Mouse (Mus musculus): Measurements from ENCODE around the gene Gm10974. TPM values are rescaled to one million over a fixed set of nuclear protein-coding genes. Genes with fewer than 3 reads are reported as not detected.
A peak's percentile ranks its signal among the peaks of the same experiment; 100 is the strongest.

Gm10974 gene
- polyA plus RNA-seq, 1 experiment from 2014 or later = not detected

DNA sequence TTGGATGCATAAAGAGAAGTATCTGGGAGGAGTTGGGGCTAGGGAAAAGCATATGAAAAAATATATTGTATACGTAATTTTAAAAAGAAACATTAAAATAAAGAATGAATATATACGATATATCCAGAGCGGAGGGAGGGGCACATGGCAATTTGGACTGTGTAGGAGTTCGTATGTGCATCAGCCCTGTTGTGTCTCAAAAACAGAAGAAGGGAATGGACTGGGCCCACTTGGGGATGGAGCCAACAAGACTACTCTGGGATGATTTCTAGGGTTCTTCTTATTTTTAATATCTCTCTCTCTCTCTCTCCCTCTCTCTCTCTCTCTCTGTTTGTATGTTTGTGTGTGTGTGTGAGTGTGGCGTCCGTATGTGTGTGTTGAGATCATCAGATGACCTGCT, 20.7 kb downstream of the Gm10974 start:
- Histone ChIP-seq H3K9me3 (ENCODE audit: control insufficient read depth, low read length) (no peaks in the 10 kb centered on the region), H3K4me1 (ENCODE audit: control insufficient read depth, insufficient read depth, low read length) (peaks cover 12% of the 10 kb centered on the region), H3K9ac (replicated peaks; ENCODE audit: low read length) (no peak overlapping the region), H3K4me3 (replicated peaks; ENCODE audit: low read depth, low read length) (no peak overlapping the region), H3K4me2 (ENCODE audit: low read length) (no peak overlapping the region), H3K36me3 (ENCODE audit: control insufficient read depth, insufficient read depth, low read length) (no peaks in the 10 kb centered on the region), H3K27ac (replicated peaks; ENCODE audit: low read depth, low read length) (no peak overlapping the region), H3K27me3 (ENCODE audit: control insufficient read depth, insufficient read depth, low read length) (peaks cover 18% of the 10 kb centered on the region)
- DNase-seq (no peak), ATAC-seq (ENCODE audit: low FRiP score, low TSS enrichment) (no peak)
- WGBS = 95% methylated on average over 6 of the region's 6 CpGs

DNA sequence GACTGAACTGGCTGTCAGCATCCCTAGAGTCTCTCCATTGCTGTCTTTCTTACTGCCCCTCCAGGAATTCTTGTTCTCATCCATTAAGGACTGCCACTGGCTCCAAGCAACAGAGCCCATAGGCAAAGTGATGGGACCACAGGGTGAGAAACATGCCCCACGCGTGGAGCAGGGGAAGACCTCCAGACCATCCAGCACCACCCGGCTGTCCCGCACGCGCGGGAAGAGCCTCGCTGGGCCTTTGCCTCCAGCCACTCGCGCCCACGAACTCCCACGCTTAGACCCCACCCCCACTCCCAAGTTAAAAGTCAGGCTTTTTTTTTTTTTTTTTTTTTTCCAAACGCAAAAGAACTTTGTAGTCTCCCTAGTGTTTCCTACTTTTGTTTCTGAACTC, 21.7 kb downstream of the Gm10974 start:
- Histone ChIP-seq H3K9me3 (ENCODE audit: control insufficient read depth, low read length) (no peaks in the 10 kb centered on the region), H3K4me3 (replicated peaks; ENCODE audit: low read depth, low read length) (peak overlapping the region; percentile 51), H3K4me2 (ENCODE audit: low read length) (peak overlapping the region; percentile 98), H3K27me3 (ENCODE audit: control insufficient read depth, insufficient read depth, low read length) (peaks cover 18% of the 10 kb centered on the region), H3K36me3 (ENCODE audit: control insufficient read depth, insufficient read depth, low read length) (no peaks in the 10 kb centered on the region), H3K9ac (replicated peaks; ENCODE audit: low read length) (peak overlapping the region; percentile 57), H3K27ac (replicated peaks; ENCODE audit: low read depth, low read length) (no peak overlapping the region), H3K4me1 (ENCODE audit: control insufficient read depth, insufficient read depth, low read length) (peaks cover 12% of the 10 kb centered on the region)
- no peak for ATAC-seq (ENCODE audit: low FRiP score, low TSS enrichment)
- DNase-seq = peak; percentile 19
- WGBS = 2% methylated on average over 13 of the region's 13 CpGs

DNA sequence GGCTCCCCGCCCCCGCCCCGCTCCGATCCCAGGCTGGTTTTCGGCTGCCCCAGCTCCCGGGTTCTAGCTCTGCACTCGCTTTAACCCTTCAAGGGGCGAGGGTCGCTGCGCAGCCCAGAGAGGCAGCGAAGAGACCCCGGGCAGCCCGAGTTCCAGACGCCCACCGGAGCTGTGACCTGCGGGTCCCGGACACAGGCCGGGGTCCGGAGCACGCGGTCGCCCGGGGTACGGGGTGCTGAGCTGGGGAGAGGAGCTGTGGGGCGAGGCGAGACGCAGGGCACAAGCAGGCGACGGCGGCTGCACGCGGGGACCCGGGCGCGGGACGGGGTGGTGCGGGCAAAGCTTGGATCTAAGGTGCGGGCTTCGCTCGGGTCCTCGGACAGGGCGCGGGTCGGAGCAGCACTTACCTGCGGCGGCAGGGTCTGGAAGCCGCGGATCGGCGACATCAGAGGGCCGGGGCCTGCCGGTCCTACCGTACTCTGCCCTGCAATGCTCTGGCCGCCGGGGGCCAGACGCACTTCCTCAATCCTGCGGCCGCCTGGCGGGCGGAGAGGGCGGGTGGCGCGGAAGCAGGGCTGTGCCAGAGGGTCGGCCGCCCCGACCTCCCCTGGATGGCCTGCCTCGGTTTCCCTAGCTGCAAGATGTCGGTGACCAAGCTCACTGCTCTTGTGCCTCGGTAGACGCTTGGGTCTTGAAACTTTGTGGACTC, 22.3 kb downstream of the Gm10974 start, which contains the start of gene Lrrk1:
TSS of gene Lrrk1 (minus strand) at position 538 of the 709 bp plus-strand sequence.
- H3K4me2 ChIP-seq (ENCODE audit: low read length) = peak within 1 kb of the TSS; percentile 98
- peak within 1 kb of the TSS; percentile 51 for H3K4me3 ChIP-seq (replicated peaks; ENCODE audit: low read depth, low read length)
- H3K9me3 ChIP-seq (ENCODE audit: control insufficient read depth, low read length) = no peaks in the 10 kb centered on the region
- peaks cover 18% of the 10 kb centered on the region for H3K27me3 ChIP-seq (ENCODE audit: control insufficient read depth, insufficient read depth, low read length)
- peak; percentile 66 for ATAC-seq (ENCODE audit: low FRiP score, low TSS enrichment)
- peaks cover 12% of the 10 kb centered on the region for H3K4me1 ChIP-seq (ENCODE audit: control insufficient read depth, insufficient read depth, low read length)
- under 1% methylated on average over 70 of the region's 70 CpGs for WGBS
- peak; percentile 69 for DNase-seq
- peak within 1 kb of the TSS; percentile 57 for H3K9ac ChIP-seq (replicated peaks; ENCODE audit: low read length)
- H3K36me3 ChIP-seq (ENCODE audit: control insufficient read depth, insufficient read depth, low read length) = no peaks in the 10 kb centered on the region
- H3K27ac ChIP-seq (replicated peaks; ENCODE audit: low read depth, low read length) = no peak within 1 kb of the TSS

DNA sequence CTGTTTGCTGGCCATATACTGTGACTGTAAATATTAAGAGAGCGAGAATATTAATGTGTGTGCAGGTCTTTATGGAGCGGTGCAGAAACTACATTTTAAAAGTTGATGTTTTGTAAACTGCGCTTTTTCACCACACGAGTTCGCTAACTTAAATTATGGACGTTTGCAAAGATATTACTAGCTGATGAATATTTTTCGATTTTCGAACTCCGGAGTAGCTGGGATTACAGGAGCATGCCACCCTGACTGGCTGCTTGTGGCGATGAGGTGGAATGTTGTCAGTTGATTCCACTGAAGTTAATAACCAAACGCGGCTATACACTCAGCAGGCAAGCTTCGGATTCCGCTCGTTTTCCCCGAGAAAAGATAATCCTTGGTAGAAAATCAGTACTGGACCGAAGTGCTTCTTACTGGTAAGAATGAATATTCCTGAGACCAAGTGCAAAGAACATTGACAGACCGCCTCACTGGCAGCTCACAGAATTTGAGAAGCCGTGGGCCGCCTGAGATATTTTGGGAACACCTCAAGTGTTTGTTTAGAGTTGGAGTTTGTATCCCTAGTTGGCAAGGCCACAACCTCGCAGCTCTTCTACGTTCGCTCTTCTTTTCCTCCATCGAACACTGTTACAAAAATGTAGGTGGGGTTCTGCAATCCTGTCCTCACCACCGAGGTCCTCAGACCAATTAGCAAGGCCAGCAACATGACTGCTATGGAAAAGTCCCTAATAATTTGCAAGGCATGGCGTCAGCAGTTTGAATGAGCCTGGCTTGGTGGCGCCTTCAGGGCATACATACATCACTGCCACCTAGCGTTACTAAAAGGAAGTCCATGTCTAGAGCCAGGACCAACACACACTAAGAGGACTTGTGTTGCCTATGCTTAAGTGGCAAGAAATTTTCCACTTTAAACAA, 23.2 kb downstream of the Gm10974 start:
- Histone ChIP-seq H3K4me3 (replicated peaks; ENCODE audit: low read depth, low read length) (peak overlapping the region; percentile 51), H3K9ac (replicated peaks; ENCODE audit: low read length) (no peak overlapping the region; the same call in 1 of the 2 replicates), H3K27ac (replicated peaks; ENCODE audit: low read depth, low read length) (no peak overlapping the region), H3K9me3 (ENCODE audit: control insufficient read depth, low read length) (no peaks in the 10 kb centered on the region), H3K36me3 (ENCODE audit: control insufficient read depth, insufficient read depth, low read length) (no peaks in the 10 kb centered on the region), H3K4me2 (ENCODE audit: low read length) (peak overlapping the region; percentile 98), H3K27me3 (ENCODE audit: control insufficient read depth, insufficient read depth, low read length) (peaks cover 18% of the 10 kb centered on the region), H3K4me1 (ENCODE audit: control insufficient read depth, insufficient read depth, low read length) (peaks cover 12% of the 10 kb centered on the region)
- WGBS = 13% methylated on average over 28 of the region's 28 CpGs
- ATAC-seq (ENCODE audit: low FRiP score, low TSS enrichment) = peak; percentile 69
- peak; percentile 88 for DNase-seq

DNA sequence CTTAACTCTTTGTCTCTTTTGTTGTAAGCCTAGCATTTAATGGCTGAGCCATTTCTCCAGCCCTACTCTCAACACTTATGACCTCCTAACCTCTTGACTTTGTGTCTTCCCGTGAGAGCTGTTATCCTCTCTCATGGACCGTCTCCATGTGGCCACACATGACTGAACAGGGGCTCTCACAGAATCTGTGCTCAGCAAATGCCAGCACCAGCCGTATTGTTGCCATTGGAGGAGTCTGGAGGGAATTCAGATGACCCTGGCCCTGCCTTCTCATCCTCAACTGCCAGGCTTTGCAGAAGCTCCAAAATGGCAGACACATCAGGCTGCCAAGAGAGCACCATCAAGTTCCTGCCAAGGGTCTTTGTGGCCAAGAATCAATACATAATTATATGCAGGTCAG, 31.6 kb downstream of the Gm10974 start:
- H3K27me3 ChIP-seq (ENCODE audit: control insufficient read depth, insufficient read depth, low read length) = no peaks in the 10 kb centered on the region
- H3K9me3 ChIP-seq (ENCODE audit: control insufficient read depth, low read length) = no peaks in the 10 kb centered on the region
- H3K4me3 ChIP-seq (replicated peaks; ENCODE audit: low read depth, low read length) = no peak overlapping the region
- ATAC-seq (ENCODE audit: low FRiP score, low TSS enrichment) (no peak), DNase-seq (no peak)
- no peak overlapping the region for H3K4me2 ChIP-seq (ENCODE audit: low read length)
- no peaks in the 10 kb centered on the region for H3K36me3 ChIP-seq (ENCODE audit: control insufficient read depth, insufficient read depth, low read length)
- H3K9ac ChIP-seq (replicated peaks; ENCODE audit: low read length) = no peak overlapping the region
- no peaks in the 10 kb centered on the region for H3K4me1 ChIP-seq (ENCODE audit: control insufficient read depth, insufficient read depth, low read length)
- H3K27ac ChIP-seq (replicated peaks; ENCODE audit: low read depth, low read length) = no peak overlapping the region
- 8% methylated on average over 3 of the region's 3 CpGs for WGBS

DNA sequence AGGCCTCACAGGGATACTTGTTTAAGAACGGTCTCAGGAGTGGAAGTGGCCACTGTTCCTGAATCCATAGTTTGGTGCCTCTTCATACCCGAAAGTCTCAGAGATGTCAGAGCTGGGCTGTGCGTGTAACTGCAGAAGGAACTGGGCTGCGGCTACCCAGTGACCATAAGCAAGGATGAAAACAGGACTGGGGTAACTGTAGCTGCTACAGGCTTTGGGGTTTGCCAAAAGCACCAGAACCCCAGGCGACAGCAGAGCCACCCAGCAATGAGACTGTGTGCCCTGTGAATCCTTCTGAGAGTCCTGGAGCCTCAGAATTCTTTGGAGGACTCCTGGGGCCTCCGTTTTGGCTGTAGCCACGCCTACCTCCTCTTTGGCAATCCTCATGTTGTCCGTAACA, 35.9 kb downstream of the Gm10974 start:
- no peaks in the 10 kb centered on the region for H3K27me3 ChIP-seq (ENCODE audit: control insufficient read depth, insufficient read depth, low read length)
- ATAC-seq (ENCODE audit: low FRiP score, low TSS enrichment) (no peak), DNase-seq (no peak)
- H3K4me2 ChIP-seq (ENCODE audit: low read length) = no peak overlapping the region
- no peaks in the 10 kb centered on the region for H3K9me3 ChIP-seq (ENCODE audit: control insufficient read depth, low read length)
- no peak overlapping the region for H3K4me3 ChIP-seq (replicated peaks; ENCODE audit: low read depth, low read length)
- no peaks in the 10 kb centered on the region for H3K36me3 ChIP-seq (ENCODE audit: control insufficient read depth, insufficient read depth, low read length)
- 51% methylated on average over 8 of the region's 8 CpGs for WGBS
- no peak overlapping the region for H3K27ac ChIP-seq (replicated peaks; ENCODE audit: low read depth, low read length)
- H3K4me1 ChIP-seq (ENCODE audit: control insufficient read depth, insufficient read depth, low read length) = no peaks in the 10 kb centered on the region
- H3K9ac ChIP-seq (replicated peaks; ENCODE audit: low read length) = no peak overlapping the region

DNA sequence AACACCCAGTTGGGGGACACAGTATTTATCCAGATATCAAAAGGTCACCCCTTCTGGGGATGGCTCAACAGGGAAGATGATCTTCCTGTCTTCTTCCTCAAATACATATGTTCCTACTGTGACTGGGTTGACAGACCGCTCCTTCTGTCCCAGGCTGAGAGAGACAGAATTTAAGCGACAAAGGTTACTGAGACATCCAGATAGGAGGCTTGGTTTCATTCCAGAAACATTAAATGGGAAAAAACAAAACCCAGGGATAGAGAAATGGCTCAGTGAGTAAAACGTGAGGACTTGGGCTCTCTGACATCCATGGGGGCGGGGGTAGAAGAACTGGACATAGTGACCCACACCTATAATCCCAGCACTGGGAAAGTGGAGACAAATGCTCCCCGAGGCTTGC, 37.2 kb downstream of the Gm10974 start:
- H3K27me3 ChIP-seq (ENCODE audit: control insufficient read depth, insufficient read depth, low read length) = no peaks in the 10 kb centered on the region
- 88% methylated on average over 5 of the region's 5 CpGs for WGBS
- H3K9me3 ChIP-seq (ENCODE audit: control insufficient read depth, low read length) = no peaks in the 10 kb centered on the region
- H3K27ac ChIP-seq (replicated peaks; ENCODE audit: low read depth, low read length) = no peak overlapping the region
- ATAC-seq (ENCODE audit: low FRiP score, low TSS enrichment) (no peak), DNase-seq (no peak)
- H3K4me2 ChIP-seq (ENCODE audit: low read length) = no peak overlapping the region
- no peak overlapping the region for H3K9ac ChIP-seq (replicated peaks; ENCODE audit: low read length)
- no peaks in the 10 kb centered on the region for H3K4me1 ChIP-seq (ENCODE audit: control insufficient read depth, insufficient read depth, low read length)
- H3K4me3 ChIP-seq (replicated peaks; ENCODE audit: low read depth, low read length) = no peak overlapping the region
- H3K36me3 ChIP-seq (ENCODE audit: control insufficient read depth, insufficient read depth, low read length) = no peaks in the 10 kb centered on the region

DNA sequence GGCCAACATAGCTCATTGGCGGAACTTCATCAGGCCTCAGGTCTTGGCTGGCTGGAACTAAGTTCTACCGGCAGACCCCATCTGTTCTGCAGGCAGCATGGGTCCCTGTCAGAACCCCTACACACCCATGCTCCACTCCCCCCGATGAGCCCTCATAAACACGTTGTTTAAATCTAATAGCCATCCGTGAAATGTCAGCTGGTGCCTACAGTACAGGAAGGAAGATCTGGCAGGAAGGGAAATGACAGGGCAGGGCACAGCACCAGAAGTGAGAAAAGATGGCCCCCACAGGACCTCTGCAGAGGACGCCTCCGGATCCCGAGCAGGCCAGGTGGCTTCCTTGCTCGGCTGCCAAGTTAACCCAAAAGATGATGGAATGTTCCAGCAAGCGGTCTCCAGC, 38.4 kb downstream of the Gm10974 start:
- H3K9me3 ChIP-seq (ENCODE audit: control insufficient read depth, low read length) = no peaks in the 10 kb centered on the region
- 84% methylated on average over 10 of the region's 10 CpGs for WGBS
- no peak overlapping the region for H3K9ac ChIP-seq (replicated peaks; ENCODE audit: low read length)
- DNase-seq (no peak), ATAC-seq (ENCODE audit: low FRiP score, low TSS enrichment) (no peak)
- no peaks in the 10 kb centered on the region for H3K27me3 ChIP-seq (ENCODE audit: control insufficient read depth, insufficient read depth, low read length)
- H3K36me3 ChIP-seq (ENCODE audit: control insufficient read depth, insufficient read depth, low read length) = no peaks in the 10 kb centered on the region
- no peak overlapping the region for H3K4me3 ChIP-seq (replicated peaks; ENCODE audit: low read depth, low read length)
- no peak overlapping the region for H3K4me2 ChIP-seq (ENCODE audit: low read length)
- no peaks in the 10 kb centered on the region for H3K4me1 ChIP-seq (ENCODE audit: control insufficient read depth, insufficient read depth, low read length)
- H3K27ac ChIP-seq (replicated peaks; ENCODE audit: low read depth, low read length) = no peak overlapping the region

All from midbrain, embryonic 14.5 days (tissue).